Mouse (Mus musculus): ENCODE data around the gene Enpp7.
A peak's percentile ranks its signal among the peaks of the same experiment; 100 is the strongest.

The Enpp7 gene

GRCm38 (mm10) chr11:119035686-119036165 is 47.7 kb downstream of the Enpp7 start:
- no peak for DNase-seq (ENCODE audit: low spot score)

GRCm38 (mm10) chr11:119036447-119036846 is 48.5 kb downstream of the Enpp7 start:
- no peak for DNase-seq (ENCODE audit: low spot score)

GRCm38 (mm10) chr11:119036934-119037779 is 49.2 kb downstream of the Enpp7 start:
- no peak for DNase-seq (ENCODE audit: low spot score)

GRCm38 (mm10) chr11:119037780-119038401 is 49.9 kb downstream of the Enpp7 start:
- no peak for DNase-seq (ENCODE audit: low spot score)

GRCm38 (mm10) chr11:119038744-119039484 is 50.9 kb downstream of the Enpp7 start:
- DNase-seq (ENCODE audit: low spot score), result no peak

- DNase-seq (ENCODE audit: low spot score), result no peak
Measured at GRCm38 (mm10) chr11:119039732-119040512, 51.9 kb downstream of the Enpp7 start.

- peak; percentile 100 for DNase-seq (ENCODE audit: low spot score)
Measured at GRCm38 (mm10) chr11:119040600-119041324, 52.8 kb downstream of the Enpp7 start, which contains the start of gene Cbx8. TSS of gene Cbx8 (minus strand) at chr11:119040969.

- DNase-seq (ENCODE audit: low spot score), result no peak
Measured at GRCm38 (mm10) chr11:119041325-119041716, 53.3 kb downstream of the Enpp7 start.

GRCm38 (mm10) chr11:119041750-119042465 is 53.9 kb downstream of the Enpp7 start:
- no peak for DNase-seq (ENCODE audit: low spot score)

Measured in yolk sac, embryonic 10.5 days (tissue).